Mouse (Mus musculus) ovary, postnatal 14 days (tissue): ENCODE results near the gene Rap1b.

Experiments
- DNase-seq: peaks from one replicate; pipeline ENCODE4 v3.0.0; 2022; ENCODE audit warnings: low spot score

The Rap1b gene

DNA sequence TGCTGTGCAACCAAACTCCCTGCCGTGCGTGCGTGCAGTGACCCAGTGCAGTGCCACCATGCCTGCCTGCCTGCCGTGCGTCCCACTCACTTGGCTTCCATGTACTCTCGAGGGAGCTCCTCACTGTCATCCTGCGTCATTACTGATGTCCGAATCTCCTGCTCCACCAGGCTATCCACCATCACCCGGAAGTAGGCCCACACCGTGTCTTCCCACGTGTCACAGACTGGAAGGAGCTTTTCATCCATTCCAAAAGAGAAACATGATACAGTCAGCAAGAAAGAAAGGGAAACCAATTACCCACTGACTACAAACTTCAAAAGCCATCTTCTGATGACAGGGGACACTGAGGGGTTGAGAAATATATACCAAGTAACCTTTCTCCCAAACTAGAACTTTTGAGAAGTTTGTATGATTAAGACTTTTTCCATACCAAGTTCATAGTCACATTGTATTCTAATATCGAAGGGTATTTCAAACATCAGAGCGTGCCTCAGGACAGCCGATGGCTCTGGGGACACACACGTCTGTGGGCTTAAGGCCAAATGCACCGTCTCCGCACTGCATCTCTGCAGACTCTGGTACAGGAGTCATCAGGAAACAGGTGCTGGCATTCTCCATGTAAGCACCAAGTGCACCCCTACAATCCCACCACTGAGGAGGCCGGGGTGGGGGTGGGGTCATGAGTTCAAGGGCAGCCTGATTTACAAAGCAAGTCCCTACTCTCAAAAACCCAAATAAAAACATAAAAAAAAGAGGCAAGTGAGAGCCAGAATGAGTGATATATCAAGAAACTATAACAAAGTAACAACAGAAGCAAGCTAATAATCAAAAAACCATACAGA lies 75.3 kb downstream of the Rap1b start:
- no peak for DNase-seq

DNA sequence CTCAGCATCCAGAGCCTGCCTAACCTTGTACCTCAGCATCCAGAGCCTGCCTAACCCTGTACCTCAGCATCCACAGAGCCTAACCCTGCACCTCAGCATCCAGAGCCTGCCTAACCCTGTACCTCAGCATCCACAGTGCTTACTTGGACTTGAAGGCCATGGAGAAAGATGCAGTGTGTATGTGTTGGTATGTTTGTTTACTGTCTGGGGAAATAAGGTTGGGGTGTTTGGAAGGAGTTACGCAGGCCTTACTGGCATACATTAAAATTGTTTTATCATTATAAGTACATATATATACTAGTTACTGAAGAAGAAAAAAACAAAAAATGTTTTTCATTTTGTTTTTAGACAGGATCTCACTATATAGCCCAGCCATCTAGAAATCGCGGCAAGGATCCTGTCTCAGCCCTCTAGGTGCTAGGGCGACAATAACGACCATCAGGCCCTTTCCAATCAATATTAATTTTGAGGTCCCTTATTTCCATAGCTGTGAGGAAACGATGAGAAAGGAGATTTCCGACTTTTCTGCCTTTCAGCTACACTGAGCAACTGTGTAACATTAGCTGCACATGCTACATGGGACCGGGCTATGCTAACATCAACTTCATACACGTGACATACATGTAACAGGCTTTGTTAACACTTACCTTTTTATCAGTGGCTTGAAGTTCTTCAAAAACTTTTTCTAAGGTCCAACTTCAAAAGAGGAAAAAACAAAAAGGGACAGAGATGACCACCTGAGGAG lies 76.1 kb downstream of the Rap1b start:
- no peak for DNase-seq

DNA sequence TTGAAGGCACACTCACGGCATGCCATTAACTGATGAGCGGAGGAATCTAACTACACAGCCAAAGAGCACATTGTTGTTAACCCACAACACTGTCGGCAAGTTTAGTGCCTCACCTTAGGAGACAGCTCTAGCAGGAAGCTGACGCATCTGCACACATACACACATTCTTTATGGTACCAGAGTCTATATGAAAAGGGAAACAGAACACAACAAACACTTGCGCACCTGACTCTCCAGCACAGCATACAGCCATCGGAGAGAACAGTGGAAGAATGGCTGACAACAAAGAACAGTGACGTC lies 77.7 kb downstream of the Rap1b start:
- no peak for DNase-seq

DNA sequence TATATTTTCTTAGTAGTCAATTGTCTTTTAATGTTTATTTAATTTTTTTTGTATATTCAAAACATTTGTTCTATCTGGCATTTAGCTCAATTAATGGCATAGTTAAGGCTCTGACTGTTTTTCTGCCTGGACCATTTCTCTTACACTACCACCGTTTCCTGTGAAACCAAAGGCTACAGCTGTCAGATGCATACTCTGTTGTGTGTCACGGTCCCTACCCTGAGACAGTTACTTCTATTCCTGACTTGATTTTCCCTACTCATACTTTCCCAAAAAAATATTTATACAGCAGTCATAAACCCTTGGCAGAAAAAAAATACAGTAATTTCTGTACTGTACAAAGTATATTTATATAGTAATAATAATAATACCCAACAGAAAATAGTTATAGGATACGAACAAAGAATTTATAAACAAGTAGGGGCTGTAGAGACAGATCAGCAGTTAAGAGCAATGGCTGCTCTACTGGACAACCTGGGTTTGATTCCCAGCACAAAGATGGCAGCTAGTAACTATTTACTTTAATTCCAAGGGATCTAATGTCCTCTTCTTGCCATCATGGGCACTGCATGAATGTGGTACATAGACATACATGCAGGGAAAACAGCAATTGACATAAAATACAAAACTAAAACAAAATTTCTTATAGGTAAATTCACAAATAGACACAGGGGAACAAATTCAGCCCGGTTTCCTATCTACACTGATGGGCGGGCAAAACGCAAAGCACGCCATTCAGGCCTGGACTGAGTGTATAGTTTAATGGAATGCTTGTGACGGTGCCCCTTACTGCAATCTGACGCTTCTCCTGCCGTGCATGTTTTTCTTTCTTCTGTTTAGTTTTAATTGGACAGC lies 78.3 kb downstream of the Rap1b start:
- DNase-seq: no peak

DNA sequence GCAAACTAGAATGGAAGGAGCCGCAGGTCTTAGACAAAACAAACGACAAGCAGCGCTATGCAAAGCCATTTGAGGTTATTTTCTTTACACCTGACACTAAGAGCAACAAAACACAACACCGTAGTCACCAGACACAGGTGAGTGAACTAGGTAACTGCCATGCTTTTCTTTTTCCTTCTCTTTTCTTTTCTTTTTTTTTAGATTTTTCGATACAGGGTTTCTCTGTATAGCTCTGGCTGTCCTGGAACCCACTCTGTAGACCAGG lies 79.0 kb downstream of the Rap1b start:
- no peak for DNase-seq

DNA sequence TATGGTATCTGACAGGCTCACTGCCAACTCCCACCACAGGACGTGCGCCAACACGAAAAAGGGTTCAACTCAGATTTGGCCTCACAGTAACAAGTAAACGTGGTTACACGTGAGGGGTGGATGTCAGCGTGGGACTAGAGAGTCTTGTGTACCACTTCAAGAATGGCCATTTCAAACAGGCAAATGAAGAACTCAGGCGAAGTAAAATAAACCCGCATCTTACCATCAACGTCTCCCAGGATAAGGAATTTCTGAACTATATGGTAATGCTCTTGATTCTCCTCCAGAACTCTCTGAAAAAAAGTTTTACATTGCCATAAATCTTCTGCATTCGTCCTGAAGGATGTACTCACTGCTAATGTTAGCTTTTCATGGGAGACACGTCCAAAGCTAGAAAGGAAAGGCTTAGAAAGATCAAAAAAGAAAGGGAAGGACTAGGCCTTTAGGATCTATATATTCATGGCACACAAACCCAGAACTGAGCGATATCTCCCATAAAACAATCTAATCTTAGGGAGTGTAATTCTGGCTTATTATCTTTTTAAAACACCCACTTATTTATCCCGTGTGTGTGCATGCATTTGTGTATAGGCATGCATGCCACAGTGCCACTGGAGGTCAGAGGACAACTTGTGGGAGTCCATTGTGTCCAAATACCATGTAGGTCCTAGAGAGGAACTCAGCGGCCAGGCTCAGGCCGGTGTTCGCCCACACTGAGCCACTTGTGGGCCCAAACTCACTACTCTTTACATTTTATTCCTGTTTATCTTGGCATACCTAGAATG lies 79.5 kb downstream of the Rap1b start:
- no peak for DNase-seq

DNA sequence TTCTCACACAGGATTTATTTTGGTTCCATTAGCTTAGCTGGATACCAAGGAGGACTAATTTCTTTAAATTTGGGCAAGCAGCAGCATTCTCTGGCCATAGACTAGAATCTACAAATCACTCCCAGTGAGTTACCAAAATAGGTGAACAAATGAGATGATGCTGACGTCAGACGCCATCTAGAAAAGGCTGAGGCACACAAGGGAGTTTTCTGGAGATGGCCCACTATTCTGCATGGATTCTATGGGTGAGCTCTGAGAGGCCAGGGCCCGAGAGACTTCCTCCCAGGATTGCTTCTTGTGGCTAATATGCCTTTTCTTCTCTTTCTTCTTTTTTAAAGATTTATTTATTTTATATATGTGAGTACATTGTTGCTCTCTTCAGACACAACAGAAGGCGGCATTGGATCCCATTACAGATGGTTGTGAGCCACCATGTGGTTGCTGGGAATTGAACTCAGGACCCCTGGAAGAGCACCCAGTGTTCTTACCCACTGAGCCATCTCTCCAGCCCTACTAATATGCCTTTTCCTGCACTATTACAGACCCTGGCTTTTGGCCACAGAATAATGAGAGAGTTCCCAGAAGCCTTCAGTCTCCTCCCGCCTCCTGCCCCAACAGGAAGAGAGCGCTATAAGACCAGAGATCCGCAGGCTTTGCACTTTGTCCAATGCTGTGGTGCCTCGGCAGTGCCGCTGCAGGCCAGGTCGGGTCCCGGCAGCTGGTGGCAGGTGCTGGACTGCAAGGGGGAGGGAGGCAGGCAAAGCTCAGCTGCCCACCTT lies 80.5 kb downstream of the Rap1b start:
- no peak for DNase-seq

DNA sequence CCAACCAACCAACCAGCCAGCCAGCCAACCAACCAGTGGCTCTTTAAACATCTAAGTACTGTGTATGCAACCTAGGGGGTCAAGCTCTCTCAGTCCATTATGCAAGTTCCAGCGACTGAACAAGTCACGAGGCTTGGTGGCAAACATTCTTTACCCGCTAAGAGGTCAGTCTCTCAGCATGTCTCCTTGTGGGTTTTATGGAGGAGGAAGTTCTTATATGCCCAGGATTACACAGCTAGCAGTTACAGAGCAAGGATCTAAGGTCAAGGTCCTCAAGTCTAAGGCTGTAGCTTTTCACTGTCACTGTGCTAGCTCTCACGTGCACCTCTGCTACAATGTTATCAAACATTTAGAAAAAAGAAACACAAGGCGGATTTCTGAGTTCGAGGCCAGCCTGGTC lies 81.2 kb downstream of the Rap1b start:
- no peak for DNase-seq
